Mouse (Mus musculus) macrophage (primary cell): ENCODE measurements around the gene Zfp90. TPM values are rescaled to one million over a fixed set of nuclear protein-coding genes. Genes with fewer than 3 reads are reported as not detected.
A peak's percentile ranks its signal among the peaks of the same experiment; 100 is the strongest.
"Not testable (repeated sequence)": the region's sequence is repeated elsewhere in the genome, so short reads cannot be mapped to it uniquely, and the experiment has no call there.

ENCODE experiments used
- H3K27ac ChIP-seq: fragments of 350-480 bp; formaldehyde crosslinking; 2 replicates; pipeline ENCODE4 v1.9.0; 2021
- H3K36me3 ChIP-seq: fragments of 350-480 bp; formaldehyde crosslinking; 2 replicates; pipeline ENCODE4 v1.9.0; 2021; ENCODE audit errors: inconsistent target
- H3K4me3 ChIP-seq: fragments of 350-480 bp; formaldehyde crosslinking; 2 replicates; pipeline ENCODE4 v1.9.0; 2021; ENCODE audit errors: inconsistent target
- H3K79me2 ChIP-seq: fragments of 350-480 bp; formaldehyde crosslinking; 2 replicates; pipeline ENCODE4 v1.9.0; 2021; ENCODE audit errors: inconsistent target
- WGBS: methylation state at CpG from one replicate; pipeline ENCODE4 v1.1.7; 2026; ENCODE audit warnings: inconsistent platforms; ENCODE audit not compliant: missing documents; 5-methylcytosine and 5-hydroxymethylcytosine counted together
- polyA plus RNA-seq: library from polyadenylated mRNA; stranded (reverse); fragments of 250-400 nt; gene quantifications from 3 replicates; pipeline ENCODE4 v1.2.4, GENCODE M21; 2018; ENCODE audit warnings: inconsistent platforms

Gene Zfp90
- polyA plus RNA-seq, 1 experiment from 2014 or later: 47.9 TPM

GRCm38 (mm10) chr8:106405810-106406209 lies 9.3 kb upstream of the Zfp90 start:
- Histone ChIP-seq H3K79me2 (no peaks in the 10 kb centered on the region), H3K4me3 (no peak overlapping the region), H3K36me3 (no peaks in the 10 kb centered on the region), H3K27ac (no peak overlapping the region)
- 87% methylated on average over 16 of the region's 16 CpGs for WGBS

GRCm38 (mm10) chr8:106410055-106410454 lies 5.1 kb upstream of the Zfp90 start:
- Histone ChIP-seq H3K79me2 (no peaks in the 10 kb centered on the region), H3K36me3 (no peaks in the 10 kb centered on the region)
- 26% methylated on average over 5 of the region's 7 CpGs for WGBS

GRCm38 (mm10) chr8:106410564-106410963 lies 4.6 kb upstream of the Zfp90 start:
- H3K4me3 ChIP-seq: no peak overlapping the region
- WGBS: 82% methylated on average over 7 of the region's 7 CpGs
- H3K27ac ChIP-seq: no peak overlapping the region
- no peaks in the 10 kb centered on the region for H3K79me2 ChIP-seq
- no peaks in the 10 kb centered on the region for H3K36me3 ChIP-seq

More at GRCm38 (mm10) chr8:106410055-106410454, 5.1 kb upstream of the Zfp90 start:
- H3K27ac ChIP-seq: no peak overlapping the region
- H3K4me3 ChIP-seq: no peak overlapping the region

GRCm38 (mm10) chr8:106411783-106412451 lies 3.2 kb upstream of the Zfp90 start:
- peak overlapping the region; percentile 32 for H3K27ac ChIP-seq
- H3K4me3 ChIP-seq: no peak overlapping the region
- WGBS: 15% methylated on average over 13 of the region's 14 CpGs
- H3K36me3 ChIP-seq: no peaks in the 10 kb centered on the region
- H3K79me2 ChIP-seq: peaks cover 11% of the 10 kb centered on the region

GRCm38 (mm10) chr8:106417692-106418091 lies 2.6 kb downstream of the Zfp90 start:
- Histone ChIP-seq H3K36me3 (peaks cover 56% of the 10 kb centered on the region), H3K4me3 (no peak overlapping the region), H3K79me2 (peaks cover 26% of the 10 kb centered on the region), H3K27ac (no peak overlapping the region)
- WGBS: 100% methylated on average over 5 of the region's 5 CpGs

- H3K4me3 ChIP-seq: no peak overlapping the region
- H3K27ac ChIP-seq: no peak overlapping the region
- no peaks in the 10 kb centered on the region for H3K36me3 ChIP-seq
- H3K79me2 ChIP-seq: no peaks in the 10 kb centered on the region
- 46% methylated on average over 12 of the region's 12 CpGs for WGBS
Measured at GRCm38 (mm10) chr8:106431088-106431487, 16.0 kb downstream of the Zfp90 start.

GRCm38 (mm10) chr8:106431952-106432351 lies 16.8 kb downstream of the Zfp90 start:
- not testable (repeated sequence) for H3K36me3 ChIP-seq, H3K79me2 ChIP-seq, H3K27ac ChIP-seq, H3K4me3 ChIP-seq
- WGBS: 67% methylated on average over 9 of the region's 10 CpGs

- Histone ChIP-seq H3K79me2 (no peaks in the 10 kb centered on the region), H3K4me3 (no peak overlapping the region; the same call in 1 of the 2 replicates), H3K27ac (no peak overlapping the region), H3K36me3 (no peaks in the 10 kb centered on the region)
- WGBS: 16% methylated on average over 20 of the region's 20 CpGs
Measured at GRCm38 (mm10) chr8:106432954-106433570, 17.9 kb downstream of the Zfp90 start.

- WGBS: no CpG with 5 or more reads among the region's 1 CpGs
- H3K79me2 ChIP-seq: no peaks in the 10 kb centered on the region
- no peak overlapping the region for H3K27ac ChIP-seq
- H3K4me3 ChIP-seq: no peak overlapping the region
- H3K36me3 ChIP-seq: no peaks in the 10 kb centered on the region
Measured at GRCm38 (mm10) chr8:106433667-106434066, 18.5 kb downstream of the Zfp90 start.

GRCm38 (mm10) chr8:106437781-106438180 lies 22.7 kb downstream of the Zfp90 start:
- WGBS: 89% methylated on average over 3 of the region's 3 CpGs
- Histone ChIP-seq H3K27ac (no peak overlapping the region), H3K4me3 (no peak overlapping the region), H3K36me3 (no peaks in the 10 kb centered on the region), H3K79me2 (no peaks in the 10 kb centered on the region)

GRCm38 (mm10) chr8:106440146-106440545 lies 25.0 kb downstream of the Zfp90 start:
- Histone ChIP-seq H3K36me3 (no peaks in the 10 kb centered on the region), H3K27ac (no peak overlapping the region), H3K79me2 (no peaks in the 10 kb centered on the region), H3K4me3 (no peak overlapping the region)
- 96% methylated on average over 3 of the region's 3 CpGs for WGBS

GRCm38 (mm10) chr8:106442740-106443139 lies 27.6 kb downstream of the Zfp90 start:
- Histone ChIP-seq H3K36me3 (no peaks in the 10 kb centered on the region), H3K4me3 (no peak overlapping the region), H3K27ac (no peak overlapping the region), H3K79me2 (no peaks in the 10 kb centered on the region)
- 93% methylated on average over 1 of the region's 1 CpGs for WGBS

GRCm38 (mm10) chr8:106451301-106452085 lies 36.4 kb downstream of the Zfp90 start:
- 84% methylated on average over 6 of the region's 6 CpGs for WGBS
- no peak overlapping the region for H3K27ac ChIP-seq
- no peaks in the 10 kb centered on the region for H3K79me2 ChIP-seq
- no peaks in the 10 kb centered on the region for H3K36me3 ChIP-seq
- H3K4me3 ChIP-seq: no peak overlapping the region

- H3K27ac ChIP-seq: no peak overlapping the region
- H3K4me3 ChIP-seq: no peak overlapping the region
- H3K79me2 ChIP-seq: no peaks in the 10 kb centered on the region
- WGBS: 87% methylated on average over 12 of the region's 12 CpGs
- H3K36me3 ChIP-seq: no peaks in the 10 kb centered on the region
Measured at GRCm38 (mm10) chr8:106452701-106453481, 37.8 kb downstream of the Zfp90 start.
